Mouse (Mus musculus) testis, adult 2 months (tissue): Measurements from ENCODE around the gene Kcna2. TPM values are rescaled to one million over a fixed set of nuclear protein-coding genes. Genes with fewer than 3 reads are reported as not detected.

Experiments
- H3K27ac ChIP-seq: fragments of 200-500 bp; 2 replicates; pipeline ENCODE4 v1.5.1; 2012; ENCODE audit warnings: low read depth, low read length; ENCODE audit not compliant: control insufficient read depth, insufficient read depth
- H3K27me3 ChIP-seq: fragments of 200-500 bp; 2 replicates; pipeline ENCODE4 v1.6.1; 2012; ENCODE audit warnings: mild to moderate bottlenecking, low read length, moderate library complexity; ENCODE audit not compliant: control insufficient read depth, insufficient read depth
- H3K36me3 ChIP-seq: fragments of 200-500 bp; 2 replicates; pipeline ENCODE4 v1.6.1; 2012; ENCODE audit warnings: mild to moderate bottlenecking, low read length; ENCODE audit not compliant: control insufficient read depth, insufficient read depth
- H3K4me1 ChIP-seq: fragments of 200-500 bp; 2 replicates; pipeline ENCODE4 v1.6.1; 2012; ENCODE audit warnings: low read length; ENCODE audit not compliant: control insufficient read depth, insufficient read depth
- H3K4me3 ChIP-seq: fragments of 200-500 bp; 2 replicates; pipeline ENCODE4 v1.5.1; 2012; ENCODE audit warnings: low read depth, mild to moderate bottlenecking, low read length, moderate library complexity, mixed read lengths; ENCODE audit not compliant: control insufficient read depth
- CTCF ChIP-seq: fragments of 200-500 bp; IDR thresholded peaks from 2 replicates; pipeline ENCODE4 v1.5.1; 2012; ENCODE audit warnings: low read depth, mild to moderate bottlenecking, inconsistent platforms, low read length, moderate library complexity; ENCODE audit not compliant: control insufficient read depth, insufficient read depth, insufficient replicate concordance
- POLR2A ChIP-seq: fragments of 200-500 bp; IDR thresholded peaks from 2 replicates; pipeline ENCODE4 v1.6.1; 2012; ENCODE audit warnings: low read depth, mild to moderate bottlenecking, inconsistent platforms, low read length, moderate library complexity; ENCODE audit not compliant: control insufficient read depth
- polyA plus RNA-seq: library from polyadenylated mRNA; depleted of rRNA; stranded (reverse); fragments of >200 nt; gene quantifications from 2 replicates; pipeline ENCODE4 v1.2.3, GENCODE M21; 2012; rRNA removed

Gene Kcna2
- polyA plus RNA-seq, 1 experiment: not detected

- H3K4me3 ChIP-seq: no peak overlapping the region
- no peaks in the 10 kb centered on the region for H3K27me3 ChIP-seq
- H3K36me3 ChIP-seq: no peaks in the 10 kb centered on the region
- TF ChIP-seq POLR2A (no peak), CTCF (no peak)
- H3K4me1 ChIP-seq: no peaks in the 10 kb centered on the region
- H3K27ac ChIP-seq: no peak overlapping the region
Observed at GRCm38 (mm10) chr3:107150872-107151540, 50.1 kb downstream of the Kcna2 start.

DNA sequence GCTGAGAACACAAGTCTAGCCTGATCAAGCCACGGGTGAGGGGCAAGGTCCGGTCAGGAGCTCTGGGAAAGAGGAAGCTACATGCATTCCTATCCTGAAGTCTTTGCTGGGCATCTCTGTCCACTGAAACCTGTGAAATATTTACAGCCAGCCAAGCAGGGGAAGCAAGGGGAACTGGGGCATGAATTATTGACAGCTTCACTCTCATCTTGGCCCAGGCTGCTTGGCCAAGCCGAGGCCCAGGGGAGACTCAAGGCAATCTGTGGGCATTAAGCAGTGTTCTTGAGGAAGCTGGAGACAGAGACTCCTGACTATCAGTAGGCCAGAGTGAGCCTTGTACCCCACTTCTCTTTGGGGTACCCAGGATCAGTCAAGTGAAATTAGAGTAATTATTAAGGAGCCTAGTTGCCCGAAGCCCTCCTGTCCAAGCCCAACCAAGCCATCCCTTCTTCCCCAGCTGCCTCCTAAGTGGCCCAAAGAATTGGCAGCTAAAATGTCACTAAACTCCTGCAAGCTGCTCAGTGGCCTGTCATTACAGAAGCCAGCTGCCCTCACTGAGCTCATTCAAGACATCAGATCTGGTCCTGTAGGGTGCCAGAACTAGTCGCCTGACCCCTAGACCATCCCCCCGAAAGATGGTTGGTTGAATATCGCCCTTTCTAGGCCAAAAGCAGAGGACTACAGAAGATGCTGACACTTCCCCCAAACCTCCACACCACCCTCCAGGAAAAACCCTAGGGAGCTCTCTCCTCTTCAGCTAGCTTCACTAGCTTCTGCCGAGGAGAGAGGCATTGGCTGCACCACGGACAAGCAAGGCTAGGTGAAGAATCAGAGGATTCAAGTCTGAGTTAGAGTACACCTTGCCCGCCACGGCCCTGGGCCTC is 53.1 kb downstream of the Kcna2 start:
- H3K27me3 ChIP-seq: no peaks in the 10 kb centered on the region
- H3K4me3 ChIP-seq: no peak overlapping the region
- peaks cover 4% of the 10 kb centered on the region for H3K4me1 ChIP-seq
- H3K27ac ChIP-seq: no peak overlapping the region
- no peak for TF ChIP-seq CTCF
- no peak for TF ChIP-seq POLR2A
- H3K36me3 ChIP-seq: no peaks in the 10 kb centered on the region

- Histone ChIP-seq H3K4me1 (peaks cover 16% of the 10 kb centered on the region), H3K36me3 (no peaks in the 10 kb centered on the region), H3K27ac (no peak overlapping the region), H3K4me3 (peak overlapping the region; percentile 0), H3K27me3 (no peaks in the 10 kb centered on the region)
- TF ChIP-seq POLR2A: no peak
- TF ChIP-seq CTCF: no peak
Observed at GRCm38 (mm10) chr3:107158856-107159255, 57.9 kb downstream of the Kcna2 start.

- peak overlapping the region; percentile 42 for H3K4me3 ChIP-seq
Observed at GRCm38 (mm10) chr3:107159418-107159817, 58.5 kb downstream of the Kcna2 start.

GRCm38 (mm10) chr3:107159859-107160324 is 58.9 kb downstream of the Kcna2 start:
- TF ChIP-seq CTCF (peak; percentile 12; the same call in 1 of the 2 replicates), POLR2A (no peak)
- Histone ChIP-seq H3K4me1 (peaks cover 16% of the 10 kb centered on the region), H3K36me3 (no peaks in the 10 kb centered on the region), H3K4me3 (peak overlapping the region; percentile 42), H3K27me3 (no peaks in the 10 kb centered on the region), H3K27ac (no peak overlapping the region)

More at GRCm38 (mm10) chr3:107159418-107159817, 58.5 kb downstream of the Kcna2 start:
- TF ChIP-seq POLR2A (no peak), CTCF (no peak)
- no peaks in the 10 kb centered on the region for H3K27me3 ChIP-seq
- H3K36me3 ChIP-seq: no peaks in the 10 kb centered on the region
- no peak overlapping the region for H3K27ac ChIP-seq
- peaks cover 16% of the 10 kb centered on the region for H3K4me1 ChIP-seq

- Histone ChIP-seq H3K27ac (no peak overlapping the region), H3K4me3 (no peak overlapping the region), H3K4me1 (peaks cover 16% of the 10 kb centered on the region), H3K27me3 (no peaks in the 10 kb centered on the region), H3K36me3 (no peaks in the 10 kb centered on the region)
- TF ChIP-seq CTCF: no peak
Observed at GRCm38 (mm10) chr3:107162741-107163140, 61.8 kb downstream of the Kcna2 start.

Other genes with a start within 250 kb of the Kcna2 start
- 0.13 and 0.31 TPM in 2 replicates for gene Kcna3, start 65.0 kb upstream of the Kcna2 start, polyA plus RNA-seq
- 0.05 and 0.09 TPM in 2 replicates for gene Kcna10, start 81.9 kb downstream of the Kcna2 start, polyA plus RNA-seq
- not detected in 2 replicates for gene Cym, start 120.6 kb downstream of the Kcna2 start, polyA plus RNA-seq
- not detected in 2 replicates for gene A630076J17Rik, start 129.5 kb downstream of the Kcna2 start, polyA plus RNA-seq
- gene Prok1, start 138.6 kb downstream of the Kcna2 start, polyA plus RNA-seq: not detected in 2 replicates
- gene Lamtor5, start 177.7 kb downstream of the Kcna2 start, polyA plus RNA-seq: 73.5 and 76.0 TPM in 2 replicates
- 0.51 and 1.1 TPM in 2 replicates for gene Slc16a4, start 190.1 kb downstream of the Kcna2 start, polyA plus RNA-seq
- gene Rbm15, start 232.5 kb downstream of the Kcna2 start, polyA plus RNA-seq: 8.5 and 8.8 TPM in 2 replicates